Mouse (Mus musculus): Measurements from ENCODE around the gene Pepd. TPM values are rescaled to one million over a fixed set of nuclear protein-coding genes. Genes with fewer than 3 reads are reported as not detected.
A peak's percentile ranks its signal among the peaks of the same experiment; 100 is the strongest.

The Pepd gene
- polyA plus RNA-seq, 1 experiment from 2014 or later, result 61.8 TPM

- 85% methylated on average over 7 of the region's 7 CpGs for WGBS
- Histone ChIP-seq H3K4me3 (ENCODE audit: low read depth, low read length) (no peak overlapping the region), H3K4me1 (ENCODE audit: control insufficient read depth, insufficient read depth, low read length) (no peaks in the 10 kb centered on the region), H3K36me3 (ENCODE audit: control insufficient read depth, insufficient read depth, low read length) (no peaks in the 10 kb centered on the region), H3K27me3 (replicated peaks; ENCODE audit: control insufficient read depth, insufficient read depth, low read length) (no peaks in the 10 kb centered on the region), H3K9ac (ENCODE audit: low read length) (no peak overlapping the region), H3K9me3 (replicated peaks; ENCODE audit: control insufficient read depth, low read length) (no peaks in the 10 kb centered on the region), H3K4me2 (ENCODE audit: low read length) (no peak overlapping the region), H3K27ac (ENCODE audit: low read depth, low read length) (no peak overlapping the region)
- ATAC-seq, result no peak
- DNase-seq (ENCODE audit: low spot score), result no peak
Observed at GRCm38 (mm10) chr7:34995872-34996662, 83.9 kb downstream of the Pepd start.

DNA sequence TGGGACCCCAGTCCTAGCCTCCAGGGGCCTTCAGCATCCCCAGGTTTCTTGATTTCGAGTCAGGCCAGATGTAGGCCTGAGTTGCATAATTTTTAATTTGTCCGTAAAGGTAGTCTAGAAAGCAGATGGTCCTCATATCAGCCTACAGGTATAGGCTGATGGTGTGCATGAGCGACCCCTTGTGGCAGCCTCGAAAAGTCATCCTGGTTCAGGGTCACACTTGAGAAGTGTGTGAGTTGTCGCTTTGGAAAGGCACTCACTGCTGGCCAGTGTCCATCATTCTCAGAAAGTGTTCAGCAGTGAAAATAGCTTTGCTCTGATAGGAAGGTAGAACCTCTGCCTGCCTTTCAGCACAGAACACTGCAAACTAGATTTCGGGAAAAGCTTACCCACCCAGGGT is 88.7 kb downstream of the Pepd start:
- Histone ChIP-seq H3K4me1 (ENCODE audit: control insufficient read depth, insufficient read depth, low read length) (peaks cover 3% of the 10 kb centered on the region; the same call in 1 of the 2 replicates), H3K27me3 (replicated peaks; ENCODE audit: control insufficient read depth, insufficient read depth, low read length) (no peaks in the 10 kb centered on the region), H3K27ac (ENCODE audit: low read depth, low read length) (no peak overlapping the region), H3K9ac (ENCODE audit: low read length) (no peak overlapping the region), H3K36me3 (ENCODE audit: control insufficient read depth, insufficient read depth, low read length) (no peaks in the 10 kb centered on the region), H3K9me3 (replicated peaks; ENCODE audit: control insufficient read depth, low read length) (no peaks in the 10 kb centered on the region), H3K4me2 (ENCODE audit: low read length) (no peak overlapping the region), H3K4me3 (ENCODE audit: low read depth, low read length) (no peak overlapping the region)
- ATAC-seq (0 out of 2 replicates have a peak, but pooled peaks have one; percentile 40), DNase-seq (ENCODE audit: low spot score) (peak; percentile 44)
- 43% methylated on average over 6 of the region's 6 CpGs for WGBS

- no peaks in the 10 kb centered on the region for H3K36me3 ChIP-seq (ENCODE audit: control insufficient read depth, insufficient read depth, low read length)
- no peak overlapping the region for H3K9ac ChIP-seq (ENCODE audit: low read length)
- DNase-seq (ENCODE audit: low spot score) (peak; percentile 31), ATAC-seq (peak; percentile 37; the same call in 1 of the 2 replicates)
- no peak overlapping the region for H3K4me2 ChIP-seq (ENCODE audit: low read length)
- no peak overlapping the region for H3K4me3 ChIP-seq (ENCODE audit: low read depth, low read length)
- 57% methylated on average over 7 of the region's 7 CpGs for WGBS
- peaks cover 3% of the 10 kb centered on the region; the same call in 1 of the 2 replicates for H3K4me1 ChIP-seq (ENCODE audit: control insufficient read depth, insufficient read depth, low read length)
- H3K9me3 ChIP-seq (replicated peaks; ENCODE audit: control insufficient read depth, low read length), result no peaks in the 10 kb centered on the region
- no peak overlapping the region for H3K27ac ChIP-seq (ENCODE audit: low read depth, low read length)
- H3K27me3 ChIP-seq (replicated peaks; ENCODE audit: control insufficient read depth, insufficient read depth, low read length), result no peaks in the 10 kb centered on the region
Observed at GRCm38 (mm10) chr7:35003171-35003737, 91.1 kb downstream of the Pepd start.

GRCm38 (mm10) chr7:35006661-35007060 is 94.5 kb downstream of the Pepd start:
- Histone ChIP-seq H3K9me3 (replicated peaks; ENCODE audit: control insufficient read depth, low read length) (no peaks in the 10 kb centered on the region), H3K36me3 (ENCODE audit: control insufficient read depth, insufficient read depth, low read length) (no peaks in the 10 kb centered on the region), H3K27me3 (replicated peaks; ENCODE audit: control insufficient read depth, insufficient read depth, low read length) (no peaks in the 10 kb centered on the region), H3K9ac (ENCODE audit: low read length) (no peak overlapping the region), H3K4me3 (ENCODE audit: low read depth, low read length) (no peak overlapping the region), H3K4me2 (ENCODE audit: low read length) (no peak overlapping the region), H3K27ac (ENCODE audit: low read depth, low read length) (no peak overlapping the region), H3K4me1 (ENCODE audit: control insufficient read depth, insufficient read depth, low read length) (peaks cover 3% of the 10 kb centered on the region; the same call in 1 of the 2 replicates)
- DNase-seq (ENCODE audit: low spot score) (no peak), ATAC-seq (no peak)
- WGBS, result 56% methylated on average over 7 of the region's 7 CpGs

- Histone ChIP-seq H3K9ac (ENCODE audit: low read length) (no peak overlapping the region), H3K27ac (ENCODE audit: low read depth, low read length) (no peak overlapping the region), H3K4me2 (ENCODE audit: low read length) (no peak overlapping the region), H3K9me3 (replicated peaks; ENCODE audit: control insufficient read depth, low read length) (no peaks in the 10 kb centered on the region), H3K27me3 (replicated peaks; ENCODE audit: control insufficient read depth, insufficient read depth, low read length) (no peaks in the 10 kb centered on the region), H3K36me3 (ENCODE audit: control insufficient read depth, insufficient read depth, low read length) (no peaks in the 10 kb centered on the region), H3K4me1 (ENCODE audit: control insufficient read depth, insufficient read depth, low read length) (0 out of 2 replicates have a peak, but pooled peaks cover 3% of the 10 kb centered on the region), H3K4me3 (ENCODE audit: low read depth, low read length) (no peak overlapping the region)
- 42% methylated on average over 9 of the region's 9 CpGs for WGBS
- DNase-seq (ENCODE audit: low spot score) (peak; percentile 28), ATAC-seq (no peak)
Observed at GRCm38 (mm10) chr7:35013228-35013627, 101.0 kb downstream of the Pepd start.

DNA sequence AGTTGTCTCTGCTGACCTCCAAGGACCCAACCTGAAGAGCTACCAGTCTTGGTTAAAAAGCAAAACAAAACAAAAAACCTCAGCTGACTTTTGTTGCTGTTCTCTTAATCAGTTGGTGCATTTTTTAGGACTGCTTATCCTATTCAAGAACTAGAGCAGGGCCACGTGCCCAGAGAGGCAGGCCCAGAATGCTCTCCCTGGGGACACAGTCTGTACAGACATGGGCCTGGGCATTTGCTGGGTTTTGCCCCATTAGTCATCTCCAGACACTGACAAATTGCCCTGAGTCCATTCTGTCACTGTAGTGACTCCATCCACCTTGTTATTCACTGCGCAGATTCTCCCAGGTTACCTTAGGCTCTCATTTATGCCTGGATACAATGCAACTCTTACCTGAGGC is 103.1 kb downstream of the Pepd start:
- Histone ChIP-seq H3K4me1 (ENCODE audit: control insufficient read depth, insufficient read depth, low read length) (0 out of 2 replicates have a peak, but pooled peaks cover 3% of the 10 kb centered on the region), H3K4me2 (ENCODE audit: low read length) (no peak overlapping the region), H3K36me3 (ENCODE audit: control insufficient read depth, insufficient read depth, low read length) (no peaks in the 10 kb centered on the region), H3K27me3 (replicated peaks; ENCODE audit: control insufficient read depth, insufficient read depth, low read length) (no peaks in the 10 kb centered on the region), H3K27ac (ENCODE audit: low read depth, low read length) (no peak overlapping the region), H3K4me3 (ENCODE audit: low read depth, low read length) (no peak overlapping the region), H3K9ac (ENCODE audit: low read length) (no peak overlapping the region), H3K9me3 (replicated peaks; ENCODE audit: control insufficient read depth, low read length) (no peaks in the 10 kb centered on the region)
- DNase-seq (ENCODE audit: low spot score) (no peak), ATAC-seq (no peak)
- 82% methylated on average over 2 of the region's 2 CpGs for WGBS

- Histone ChIP-seq H3K4me3 (ENCODE audit: low read depth, low read length) (no peak overlapping the region), H3K4me1 (ENCODE audit: control insufficient read depth, insufficient read depth, low read length) (no peaks in the 10 kb centered on the region), H3K27ac (ENCODE audit: low read depth, low read length) (no peak overlapping the region), H3K9me3 (replicated peaks; ENCODE audit: control insufficient read depth, low read length) (no peaks in the 10 kb centered on the region), H3K4me2 (ENCODE audit: low read length) (no peak overlapping the region), H3K9ac (ENCODE audit: low read length) (no peak overlapping the region), H3K36me3 (ENCODE audit: control insufficient read depth, insufficient read depth, low read length) (no peaks in the 10 kb centered on the region), H3K27me3 (replicated peaks; ENCODE audit: control insufficient read depth, insufficient read depth, low read length) (no peaks in the 10 kb centered on the region)
- ATAC-seq (no peak), DNase-seq (ENCODE audit: low spot score) (no peak)
- WGBS, result 85% methylated on average over 10 of the region's 10 CpGs
Observed at GRCm38 (mm10) chr7:35021365-35021764, 109.2 kb downstream of the Pepd start.

- Histone ChIP-seq H3K4me1 (ENCODE audit: control insufficient read depth, insufficient read depth, low read length) (no peaks in the 10 kb centered on the region), H3K4me3 (ENCODE audit: low read depth, low read length) (no peak overlapping the region), H3K9me3 (replicated peaks; ENCODE audit: control insufficient read depth, low read length) (no peaks in the 10 kb centered on the region), H3K27ac (ENCODE audit: low read depth, low read length) (no peak overlapping the region), H3K4me2 (ENCODE audit: low read length) (no peak overlapping the region), H3K27me3 (replicated peaks; ENCODE audit: control insufficient read depth, insufficient read depth, low read length) (no peaks in the 10 kb centered on the region), H3K36me3 (ENCODE audit: control insufficient read depth, insufficient read depth, low read length) (no peaks in the 10 kb centered on the region), H3K9ac (ENCODE audit: low read length) (no peak overlapping the region)
- 78% methylated on average over 4 of the region's 4 CpGs for WGBS
- DNase-seq (ENCODE audit: low spot score) (no peak), ATAC-seq (no peak)
Observed at GRCm38 (mm10) chr7:35023251-35023650, 111.1 kb downstream of the Pepd start.

GRCm38 (mm10) chr7:35024426-35024825 is 112.2 kb downstream of the Pepd start:
- H3K27ac ChIP-seq (ENCODE audit: low read depth, low read length), result no peak overlapping the region
- 88% methylated on average over 1 of the region's 1 CpGs for WGBS
- H3K36me3 ChIP-seq (ENCODE audit: control insufficient read depth, insufficient read depth, low read length), result no peaks in the 10 kb centered on the region
- no peak overlapping the region for H3K9ac ChIP-seq (ENCODE audit: low read length)
- DNase-seq (ENCODE audit: low spot score), result no peak
- no peaks in the 10 kb centered on the region for H3K27me3 ChIP-seq (replicated peaks; ENCODE audit: control insufficient read depth, insufficient read depth, low read length)
- no peaks in the 10 kb centered on the region for H3K4me1 ChIP-seq (ENCODE audit: control insufficient read depth, insufficient read depth, low read length)
- H3K4me2 ChIP-seq (ENCODE audit: low read length), result no peak overlapping the region
- ATAC-seq, result no peak
- H3K4me3 ChIP-seq (ENCODE audit: low read depth, low read length), result no peak overlapping the region
- no peaks in the 10 kb centered on the region for H3K9me3 ChIP-seq (replicated peaks; ENCODE audit: control insufficient read depth, low read length)
